Comparison of ENCODE assay signal across 8 mouse cellular contexts in genomic region chr5:142928749-142929399, GRCm38 (mm10). TPM values are rescaled to one million over a fixed set of nuclear protein-coding genes. Genes with fewer than 3 reads are reported as not detected.
DNase-seq lines count a peak whose midpoint lies in the region; ATAC-seq and TF ChIP-seq lines count a peak whose summit lies in the region.

No protein-coding gene starts in this region.

- peaks cover 31% of the 10 kb centered on the region for H3K4me1 ChIP-seq in intestine, embryonic 14.5 days (replicated peaks; ENCODE audit: control insufficient read depth, insufficient read depth, low read length)
- peaks cover 47% of the 10 kb centered on the region for H3K4me1 ChIP-seq in limb, embryonic 10.5 days
- H3K4me1 ChIP-seq in midbrain, embryonic 10.5 days: peaks cover 43% of the 10 kb centered on the region
- peaks cover 36% of the 10 kb centered on the region; the same call in 1 of the 2 replicates for H3K4me1 ChIP-seq in small intestine, adult 2 months (ENCODE audit: control insufficient read depth, insufficient read depth, insufficient read length, low read length)

- H3K4me3 ChIP-seq in intestine, embryonic 14.5 days (ENCODE audit: low read depth, low read length): peak overlapping the region; percentile 44
- peak overlapping the region; percentile 55 for H3K4me3 ChIP-seq in limb, embryonic 10.5 days
- H3K4me3 ChIP-seq in midbrain, embryonic 10.5 days: peak overlapping the region; percentile 57
- H3K4me3 ChIP-seq in small intestine, adult 2 months (ENCODE audit: low read depth, low read length): peak overlapping the region; percentile 88

- peak overlapping the region; percentile 94 for H3K27ac ChIP-seq in intestine, embryonic 14.5 days (ENCODE audit: low read depth)
- H3K27ac ChIP-seq in limb, embryonic 10.5 days: peak overlapping the region; percentile 94
- H3K27ac ChIP-seq in midbrain, embryonic 10.5 days (replicated peaks): peak overlapping the region; percentile 87
- peak overlapping the region; percentile 97 for H3K27ac ChIP-seq in small intestine, adult 2 months (ENCODE audit: insufficient read depth, low read depth, low read length)

- intact Hi-C loops in gastrocnemius, postnatal 36 days (cut with DNase I): no loop called here

- ATAC-seq in intestine, embryonic 14.5 days (replicated peaks; ENCODE audit: low FRiP score, low TSS enrichment, low read depth): peak; percentile 16; the same call in 1 of the 2 replicates

- H3K4me2 ChIP-seq in intestine, embryonic 14.5 days (ENCODE audit: low read length): peak overlapping the region; percentile 65

- no peaks in the 10 kb centered on the region for H3K9me3 ChIP-seq in intestine, embryonic 14.5 days (ENCODE audit: control insufficient read depth, low read length)
- no peaks in the 10 kb centered on the region for H3K9me3 ChIP-seq in limb, embryonic 10.5 days (replicated peaks)
- H3K9me3 ChIP-seq in midbrain, embryonic 10.5 days (replicated peaks): no peaks in the 10 kb centered on the region

- H3K27me3 ChIP-seq in intestine, embryonic 14.5 days (replicated peaks; ENCODE audit: control insufficient read depth, insufficient read depth, low read length): no peaks in the 10 kb centered on the region
- no peaks in the 10 kb centered on the region for H3K27me3 ChIP-seq in limb, embryonic 10.5 days (ENCODE audit: low read depth, poor library complexity, severe bottlenecking)
- peaks cover 47% of the 10 kb centered on the region for H3K27me3 ChIP-seq in midbrain, embryonic 10.5 days (ENCODE audit: low read depth, poor library complexity, severe bottlenecking)
- H3K27me3 ChIP-seq in small intestine, adult 2 months (ENCODE audit: control insufficient read depth, insufficient read depth, low read length): no peaks in the 10 kb centered on the region

- H3K36me3 ChIP-seq in intestine, embryonic 14.5 days (ENCODE audit: control insufficient read depth, insufficient read depth, low read length): no peaks in the 10 kb centered on the region
- no peaks in the 10 kb centered on the region for H3K36me3 ChIP-seq in limb, embryonic 10.5 days
- H3K36me3 ChIP-seq in midbrain, embryonic 10.5 days: no peaks in the 10 kb centered on the region
- no peaks in the 10 kb centered on the region for H3K36me3 ChIP-seq in small intestine, adult 2 months (ENCODE audit: control insufficient read depth, insufficient read depth, low read length)

- DNase-seq in NIH3T3 (ENCODE audit: low read depth): peak; percentile 95
- peak; percentile 85 for DNase-seq in embryo, embryonic 11 days
- DNase-seq in gastrocnemius, postnatal 36 days: peak; percentile 77 to 83
- peak; percentile 83 for DNase-seq in intestine, embryonic 14.5 days (ENCODE audit: low spot score)
- peak; percentile 82 for DNase-seq in limb, embryonic 10.5 days (ENCODE audit: low spot score)
- peak; percentile 73 for DNase-seq in midbrain, embryonic 10.5 days (ENCODE audit: low spot score)
- DNase-seq in cerebellum, adult 11-12 months: no peak

- 4% methylated on average over 35 of the region's 35 CpGs for WGBS in intestine, embryonic 14.5 days
- 4% methylated on average over 35 of the region's 35 CpGs for WGBS in limb, embryonic 10.5 days
- 5% methylated on average over 35 of the region's 35 CpGs for WGBS in midbrain, embryonic 10.5 days
- WGBS in small intestine, adult 2 months: 4% methylated on average over 35 of the region's 35 CpGs

- peak overlapping the region; percentile 72 for H3K9ac ChIP-seq in intestine, embryonic 14.5 days (ENCODE audit: low read length)

- peak; percentile 84 for TF ChIP-seq POLR2A in small intestine, adult 2 months (IDR thresholded peaks at IDR 0.05; ENCODE audit: low read depth, low read length)

- TF ChIP-seq CTCF in small intestine, adult 2 months (IDR thresholded peaks at IDR 0.05; ENCODE audit: extremely low read depth, insufficient read length, insufficient replicate concordance, low read depth, low read length): no peak

RNA-seq across cellular contexts. Expression of gene Actb, which starts 22.3 kb away (rescaled TPM):
- 100 to 1,000 TPM; 427 to 440 TPM for total RNA-seq in gastrocnemius, postnatal 36 days (2021)
- 15,561 and 16,510 TPM in 2 replicates for polyA plus RNA-seq in intestine, embryonic 14.5 days (2014; fragmentation: Nextera tagmentation; extraction: Ambion mirVana)
- polyA plus RNA-seq in limb, embryonic 10.5 days (2016; fragmentation: Nextera tagmentation; extraction: Ambion mirVana): 13,950 and 14,682 TPM in 2 replicates
- polyA plus RNA-seq in midbrain, embryonic 10.5 days (2016; fragmentation: Nextera tagmentation; extraction: Ambion mirVana): 12,690 and 13,877 TPM in 2 replicates
- 4,701 and 11,894 TPM in 2 replicates for polyA plus RNA-seq in small intestine, adult 2 months (2012; rRNA removed)

RNA-seq across cellular contexts. Expression of gene Fscn1, which starts 31.3 kb away (rescaled TPM):
- 10 to 100 TPM in 1 of 2 experiments, 1 to 10 TPM in 1; 9.8 to 12.0 TPM for total RNA-seq in gastrocnemius, postnatal 36 days (2021)
- polyA plus RNA-seq in intestine, embryonic 14.5 days (2014; fragmentation: Nextera tagmentation; extraction: Ambion mirVana): 230 and 247 TPM in 2 replicates
- polyA plus RNA-seq in limb, embryonic 10.5 days (2016; fragmentation: Nextera tagmentation; extraction: Ambion mirVana): 806 and 864 TPM in 2 replicates
- polyA plus RNA-seq in midbrain, embryonic 10.5 days (2016; fragmentation: Nextera tagmentation; extraction: Ambion mirVana): 675 and 709 TPM in 2 replicates
- polyA plus RNA-seq in small intestine, adult 2 months (2012; rRNA removed): 12.3 and 15.0 TPM in 2 replicates

RNA-seq across cellular contexts. Expression of gene Fbxl18, which starts 33.7 kb away (rescaled TPM):
- 1 to 10 TPM; 5.7 to 6.0 TPM for total RNA-seq in gastrocnemius, postnatal 36 days (2021)
- polyA plus RNA-seq in intestine, embryonic 14.5 days (2014; fragmentation: Nextera tagmentation; extraction: Ambion mirVana): 10.3 and 10.8 TPM in 2 replicates
- 20.9 and 22.8 TPM in 2 replicates for polyA plus RNA-seq in limb, embryonic 10.5 days (2016; fragmentation: Nextera tagmentation; extraction: Ambion mirVana)
- polyA plus RNA-seq in midbrain, embryonic 10.5 days (2016; fragmentation: Nextera tagmentation; extraction: Ambion mirVana): 23.4 and 24.6 TPM in 2 replicates
- 17.0 and 28.4 TPM in 2 replicates for polyA plus RNA-seq in small intestine, adult 2 months (2012; rRNA removed)

Comparison
In these comparisons a context has a peak if more than half of its experiments do, and no peak if none do; other contexts are left out.
1. RNA of gene Fscn1, which starts 31.3 kb away (polyA plus RNA-seq): 806 to 864 TPM in limb, embryonic 10.5 days, 675 to 709 TPM in midbrain, embryonic 10.5 days and 230 to 247 TPM in intestine, embryonic 14.5 days; 12.3 to 15.0 TPM in small intestine, adult 2 months; every median in the first group is over 10 times any median in the second.
2. Peak in every context shown above with its lines, with median percentiles within 50 percentile points of each other: H3K27ac ChIP-seq and H3K4me3 ChIP-seq.